In the genomic region with DNA sequence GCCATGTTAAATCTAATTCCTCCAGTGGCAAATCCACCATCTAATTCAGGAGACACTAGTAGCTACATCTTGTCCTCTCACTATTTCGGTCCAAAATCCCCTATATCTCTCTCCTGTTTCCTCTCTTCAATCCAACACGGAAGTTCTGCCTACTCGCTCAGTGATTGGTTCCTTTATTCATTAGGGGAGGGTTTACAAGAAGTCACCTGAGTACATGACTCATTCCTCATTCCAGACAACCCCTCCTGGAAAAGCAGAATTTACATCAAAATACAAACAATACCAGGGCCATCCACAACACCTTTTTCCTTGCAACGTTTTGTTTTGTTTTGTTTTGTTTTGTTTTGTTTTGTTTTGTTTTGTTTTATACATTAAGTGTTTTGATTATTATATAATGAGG, we compare ENCODE assay signal across 20 mouse cellular contexts. TPM values are rescaled to one million over a fixed set of nuclear protein-coding genes. Genes with fewer than 3 reads are reported as not detected.
DNase-seq lines count a peak whose midpoint lies in the region; TF ChIP-seq lines count a peak whose summit lies in the region.
"Had no signal": no experiment of that assay in that cellular context is flagged by ENCODE, and none has a peak within 500 bp of the region (broad histone marks: within the 10 kb centered on the region; RNA-seq: fewer than 3 reads in every experiment).

No protein-coding gene starts in this region.

- no peak for TF ChIP-seq POLR2A in ES-Bruce4 (IDR thresholded peaks at IDR 0.05; ENCODE audit: insufficient read depth, low read length)

- TF ChIP-seq EP300 in ES-Bruce4 (IDR thresholded peaks at IDR 0.05; ENCODE audit: insufficient read depth, low read depth, low read length), result no peak

- TF ChIP-seq CTCF in ES-Bruce4 (IDR thresholded peaks at IDR 0.05; ENCODE audit: low read depth, low read length), result no peak

- 0 out of 2 replicates have a peak overlapping the region, but pooled peaks have one; percentile 0 for H3K27ac ChIP-seq in ES-Bruce4 (ENCODE audit: insufficient read depth, low read length)
- H3K27ac ChIP-seq: embryonic facial prominence, embryonic 13.5 days; embryonic facial prominence, embryonic 15.5 days; forebrain, embryonic 10.5 days; forebrain, embryonic 12.5 days had no signal

- H3K36me3 ChIP-seq in ES-Bruce4 (ENCODE audit: control insufficient read depth, insufficient read depth, low read length, poor library complexity, severe bottlenecking), result no peaks in the 10 kb centered on the region
- H3K36me3 ChIP-seq: embryonic facial prominence, embryonic 13.5 days; embryonic facial prominence, embryonic 15.5 days; forebrain, embryonic 10.5 days; forebrain, embryonic 12.5 days had no signal

- no peak overlapping the region for H3K4me3 ChIP-seq in ES-Bruce4 (ENCODE audit: low read depth, low read length)
- H3K4me3 ChIP-seq: embryonic facial prominence, embryonic 13.5 days; embryonic facial prominence, embryonic 15.5 days; erythroblast, embryonic 14.5 days; forebrain, embryonic 10.5 days; forebrain, embryonic 12.5 days had no signal

- no peaks in the 10 kb centered on the region for H3K4me1 ChIP-seq in ES-Bruce4 (ENCODE audit: control insufficient read depth, insufficient read depth, low read length)
- H3K4me1 ChIP-seq: embryonic facial prominence, embryonic 13.5 days; embryonic facial prominence, embryonic 15.5 days; forebrain, embryonic 10.5 days; forebrain, embryonic 12.5 days had no signal

- no peaks in the 10 kb centered on the region for H3K9me3 ChIP-seq in ES-Bruce4 (replicated peaks; ENCODE audit: control insufficient read depth, insufficient read depth, low read length, poor library complexity, severe bottlenecking)
- H3K9me3 ChIP-seq: embryonic facial prominence, embryonic 13.5 days; embryonic facial prominence, embryonic 15.5 days had no signal

- H3K27me3 ChIP-seq in ES-Bruce4 (ENCODE audit: control insufficient read depth, insufficient read depth, low read length, poor library complexity, severe bottlenecking), result no peaks in the 10 kb centered on the region
- H3K27me3 ChIP-seq: embryonic facial prominence, embryonic 13.5 days; embryonic facial prominence, embryonic 15.5 days; forebrain, embryonic 12.5 days had no signal

- H3K9ac ChIP-seq in ES-Bruce4 (ENCODE audit: low read depth, poor library complexity, severe bottlenecking), result no peak overlapping the region
- H3K9ac ChIP-seq: embryonic facial prominence, embryonic 13.5 days; embryonic facial prominence, embryonic 15.5 days; forebrain, embryonic 12.5 days had no signal

- DNase-seq in ES-CJ7 (ENCODE audit: low read depth, low spot score) (peak; percentile 54), ZHBTc4 (ENCODE audit: low read depth, low spot score) (peak; percentile 63)
- no peak for DNase-seq in thymus, postnatal 0 days (ENCODE audit: low spot score)
- DNase-seq in urinary bladder, postnatal 14 days (ENCODE audit: low spot score), result no peak
- DNase-seq: adrenal gland, adult 2 months; adrenal gland, postnatal 10 days; adrenal gland, postnatal 25 days; cerebellum, adult 11 months; cerebellum, adult 18-20 months; cerebellum, adult 8-10 months; cerebellum, adult 9-11 months; cerebellum, postnatal 14 days; cerebellum, postnatal 36 days; embryo, embryonic 11 days had no signal

RNA-seq across cellular contexts. Expression of gene Fam171a1, which starts 14.1 kb away (rescaled TPM):
- polyA plus RNA-seq in ES-Bruce4 (2011; ENCODE audit: insufficient read depth, insufficient read length, low read depth, missing spikeins), result 7.7 and 7.9 TPM in 2 replicates
- polyA plus RNA-seq in thymus, postnatal 0 days (2015; fragmentation: Nextera tagmentation; extraction: Ambion mirVana), result 3.4 and 3.9 TPM in 2 replicates

Comparison
In these comparisons a context has a peak if more than half of its experiments do, and no peak if none do; other contexts are left out.
1. DNase-seq: peak in ES-CJ7 (single experiment) and ZHBTc4 (single experiment); none in thymus, postnatal 0 days (single experiment) and urinary bladder, postnatal 14 days (single experiment).